Mouse (Mus musculus): ENCODE measurements around the gene Piwil4.

Piwil4 gene

GRCm38 (mm10) chr9:14668382-14668781, 72.2 kb downstream of the Piwil4 start:
- DNase-seq (ENCODE audit: low spot score in 2 of 2): no peak

- DNase-seq (ENCODE audit: low spot score in 2 of 2): no peak
These were observed 74.5 kb downstream of the Piwil4 start for GRCm38 (mm10) chr9:14666071-14666470.

GRCm38 (mm10) chr9:14663591-14663990, 76.9 kb downstream of the Piwil4 start:
- DNase-seq (ENCODE audit: low spot score in 2 of 2): no peak

- DNase-seq (ENCODE audit: low spot score in 2 of 2): no peak
These were observed 77.7 kb downstream of the Piwil4 start for GRCm38 (mm10) chr9:14662876-14663275.

- DNase-seq (ENCODE audit: low spot score in 2 of 2): no peak
These were observed 78.4 kb downstream of the Piwil4 start for GRCm38 (mm10) chr9:14662138-14662537.

GRCm38 (mm10) chr9:14657926-14658325, 82.6 kb downstream of the Piwil4 start:
- DNase-seq (ENCODE audit: low spot score in 2 of 2): no peak

GRCm38 (mm10) chr9:14654010-14654409, 86.5 kb downstream of the Piwil4 start:
- no peak for DNase-seq (ENCODE audit: low spot score in 2 of 2)

GRCm38 (mm10) chr9:14652761-14653160, 87.8 kb downstream of the Piwil4 start:
- DNase-seq (ENCODE audit: low spot score in 2 of 2): no peak

GRCm38 (mm10) chr9:14647849-14648248, 92.7 kb downstream of the Piwil4 start:
- DNase-seq (ENCODE audit: low spot score in 2 of 2): no peak

GRCm38 (mm10) chr9:14646641-14647040, 93.9 kb downstream of the Piwil4 start:
- DNase-seq (ENCODE audit: low spot score in 2 of 2): no peak

Data from right cerebral cortex, adult 2 months (tissue).